Mouse (Mus musculus): Measurements from ENCODE around the gene Wdr75.

Gene Wdr75

GRCm38 (mm10) chr1:45837736-45838135, 42.8 kb downstream of the Wdr75 start:
- DNase-seq (ENCODE audit: low spot score), result no peak

- no peak for DNase-seq (ENCODE audit: low spot score)
These were observed 43.3 kb downstream of the Wdr75 start for GRCm38 (mm10) chr1:45838271-45838670.

GRCm38 (mm10) chr1:45845466-45845865, 50.5 kb downstream of the Wdr75 start:
- no peak for DNase-seq (ENCODE audit: low spot score)

GRCm38 (mm10) chr1:45858038-45858437, 63.1 kb downstream of the Wdr75 start:
- no peak for DNase-seq (ENCODE audit: low spot score)

- no peak for DNase-seq (ENCODE audit: low spot score)
These were observed 65.4 kb downstream of the Wdr75 start for GRCm38 (mm10) chr1:45860349-45860748.

- DNase-seq (ENCODE audit: low spot score), result no peak
These were observed 66.2 kb downstream of the Wdr75 start for GRCm38 (mm10) chr1:45861162-45861561.

- DNase-seq (ENCODE audit: low spot score), result no peak
These were observed 68.7 kb downstream of the Wdr75 start for GRCm38 (mm10) chr1:45863641-45864040.

- DNase-seq (ENCODE audit: low spot score), result no peak
These were observed 69.6 kb downstream of the Wdr75 start for GRCm38 (mm10) chr1:45864564-45865014.

- DNase-seq (ENCODE audit: low spot score), result no peak
These were observed 70.3 kb downstream of the Wdr75 start for GRCm38 (mm10) chr1:45865316-45865715.

GRCm38 (mm10) chr1:45865727-45866126, 70.8 kb downstream of the Wdr75 start:
- no peak for DNase-seq (ENCODE audit: low spot score)

- no peak for DNase-seq (ENCODE audit: low spot score)
These were observed 71.5 kb downstream of the Wdr75 start for GRCm38 (mm10) chr1:45866288-45867018.

GRCm38 (mm10) chr1:45868050-45868449, 73.1 kb downstream of the Wdr75 start:
- DNase-seq (ENCODE audit: low spot score), result no peak

GRCm38 (mm10) chr1:45868479-45869137, 73.6 kb downstream of the Wdr75 start:
- DNase-seq (ENCODE audit: low spot score), result no peak
